Mouse (Mus musculus) heart, embryonic 16.5 days (tissue): ENCODE results near the gene Hrg. TPM values are rescaled to one million over a fixed set of nuclear protein-coding genes. Genes with fewer than 3 reads are reported as not detected.
"Not testable (repeated sequence)": the region's sequence is repeated elsewhere in the genome, so short reads cannot be mapped to it uniquely, and the experiment has no call there.

Source experiments
- ATAC-seq: fragments of 200-750 bp; cut with Nextera tagmentation; replicated peaks from 2 replicates; pipeline ENCODE4 v1.8.0; 2017; ENCODE audit warnings: moderate number of reproducible peaks; ENCODE audit not compliant: insufficient read depth, low FRiP score; ENCODE audit errors: extremely low read depth
- H3K27ac ChIP-seq: fragments of 300-500 bp; sonication (generic); 2 replicates; pipeline ENCODE4 v1.5.1; 2014; ENCODE audit warnings: mild to moderate bottlenecking, low read length, control low read depth, moderate library complexity
- H3K27me3 ChIP-seq: fragments of 300-500 bp; sonication (generic); 2 replicates; pipeline ENCODE4 v1.6.1; 2014; ENCODE audit warnings: low read length, mixed read lengths; ENCODE audit not compliant: control insufficient read depth, insufficient read depth
- H3K36me3 ChIP-seq: fragments of 300-500 bp; sonication (generic); 2 replicates; pipeline ENCODE4 v1.6.1; 2014; ENCODE audit not compliant: control insufficient read depth, insufficient read depth
- H3K4me1 ChIP-seq: fragments of 300-500 bp; sonication (generic); 2 replicates; pipeline ENCODE4 v1.6.1; 2014; ENCODE audit warnings: low read length, mixed read lengths; ENCODE audit not compliant: control insufficient read depth, insufficient read depth
- H3K4me2 ChIP-seq: fragments of 300-500 bp; sonication (generic); 2 replicates; pipeline ENCODE4 v1.6.1; 2014; ENCODE audit warnings: low read depth, mild to moderate bottlenecking, control low read depth, low read length
- H3K4me3 ChIP-seq: fragments of 300-500 bp; sonication (generic); 2 replicates; pipeline ENCODE4 v1.5.1; 2014; ENCODE audit warnings: mild to moderate bottlenecking, control low read depth, low read length
- H3K9ac ChIP-seq: fragments of 300-500 bp; sonication (generic); 2 replicates; pipeline ENCODE4 v1.6.1; 2014; ENCODE audit warnings: low read length, control low read depth
- H3K9me3 ChIP-seq: fragments of 300-500 bp; sonication (generic); replicated peaks from 2 replicates; pipeline ENCODE4 v1.6.1; 2016; ENCODE audit warnings: low read length; ENCODE audit not compliant: control insufficient read depth
- WGBS: fragments of 180-500 bp; shearing (Covaris S2); extraction: QIAGEN DNeasy Blood & Tissue Kit; methylation state at CpG from one replicate; pipeline ENCODE4 v1.1.7; 2014; 5-methylcytosine and 5-hydroxymethylcytosine counted together
- polyA plus RNA-seq: library from polyadenylated mRNA; unstranded; fragments of >200 nt; fragmentation: Nextera tagmentation; extraction: Ambion mirVana; gene quantifications from 2 replicates; pipeline ENCODE4 v1.2.1, GENCODE M21; 2015

The Hrg gene
- polyA plus RNA-seq, 1 experiment from 2014 or later: not detected

- no peak overlapping the region for H3K4me2 ChIP-seq
- 21% methylated on average over 4 of the region's 4 CpGs for WGBS
- H3K36me3 ChIP-seq: no peaks in the 10 kb centered on the region
- no peaks in the 10 kb centered on the region for H3K4me1 ChIP-seq
- no peak overlapping the region for H3K4me3 ChIP-seq
- H3K9ac ChIP-seq: no peak overlapping the region
- no peaks in the 10 kb centered on the region for H3K9me3 ChIP-seq
- H3K27me3 ChIP-seq: no peaks in the 10 kb centered on the region
- H3K27ac ChIP-seq: no peak overlapping the region
- no peak for ATAC-seq
Observed at GRCm38 (mm10) chr16:22953069-22953468, 2.2 kb downstream of the Hrg start.

GRCm38 (mm10) chr16:22955397-22956084, 4.7 kb downstream of the Hrg start:
- H3K27me3 ChIP-seq: no peaks in the 10 kb centered on the region
- no peak overlapping the region for H3K4me2 ChIP-seq
- H3K4me1 ChIP-seq: no peaks in the 10 kb centered on the region
- no peak overlapping the region for H3K27ac ChIP-seq
- no peak overlapping the region for H3K4me3 ChIP-seq
- no peaks in the 10 kb centered on the region for H3K9me3 ChIP-seq
- no peaks in the 10 kb centered on the region for H3K36me3 ChIP-seq
- no peak overlapping the region for H3K9ac ChIP-seq
- WGBS: 60% methylated on average over 13 of the region's 13 CpGs
- no peak for ATAC-seq

GRCm38 (mm10) chr16:22956085-22956439, 5.2 kb downstream of the Hrg start:
- Histone ChIP-seq H3K4me3 (no peak overlapping the region), H3K36me3 (no peaks in the 10 kb centered on the region), H3K27ac (no peak overlapping the region), H3K9ac (no peak overlapping the region), H3K4me1 (no peaks in the 10 kb centered on the region), H3K27me3 (no peaks in the 10 kb centered on the region), H3K4me2 (no peak overlapping the region), H3K9me3 (no peaks in the 10 kb centered on the region)
- no peak for ATAC-seq
- 81% methylated on average over 11 of the region's 11 CpGs for WGBS

GRCm38 (mm10) chr16:22961073-22961472, 10.2 kb downstream of the Hrg start:
- no peaks in the 10 kb centered on the region for H3K27me3 ChIP-seq
- ATAC-seq: no peak
- no peaks in the 10 kb centered on the region for H3K36me3 ChIP-seq
- no peaks in the 10 kb centered on the region for H3K4me1 ChIP-seq
- H3K9me3 ChIP-seq: no peaks in the 10 kb centered on the region
- no peak overlapping the region for H3K4me3 ChIP-seq
- H3K4me2 ChIP-seq: no peak overlapping the region
- H3K9ac ChIP-seq: no peak overlapping the region
- 87% methylated on average over 8 of the region's 8 CpGs for WGBS
- no peak overlapping the region for H3K27ac ChIP-seq

- Histone ChIP-seq H3K9ac (no peak overlapping the region), H3K27ac (no peak overlapping the region), H3K4me1 (no peaks in the 10 kb centered on the region), H3K27me3 (no peaks in the 10 kb centered on the region), H3K36me3 (no peaks in the 10 kb centered on the region), H3K4me2 (no peak overlapping the region), H3K4me3 (no peak overlapping the region), H3K9me3 (no peaks in the 10 kb centered on the region)
- no peak for ATAC-seq
- 71% methylated on average over 5 of the region's 5 CpGs for WGBS
Observed at GRCm38 (mm10) chr16:22962256-22962655, 11.4 kb downstream of the Hrg start.

- Histone ChIP-seq H3K9me3 (no peaks in the 10 kb centered on the region), H3K4me2 (no peak overlapping the region), H3K4me1 (no peaks in the 10 kb centered on the region), H3K4me3 (no peak overlapping the region), H3K27ac (no peak overlapping the region), H3K27me3 (no peaks in the 10 kb centered on the region), H3K36me3 (no peaks in the 10 kb centered on the region), H3K9ac (no peak overlapping the region)
- no peak for ATAC-seq
Observed at GRCm38 (mm10) chr16:22963293-22963692, 12.4 kb downstream of the Hrg start.

- no peaks in the 10 kb centered on the region for H3K4me1 ChIP-seq
- no peak overlapping the region for H3K4me2 ChIP-seq
- H3K36me3 ChIP-seq: no peaks in the 10 kb centered on the region
- H3K27me3 ChIP-seq: no peaks in the 10 kb centered on the region
- H3K9me3 ChIP-seq: no peaks in the 10 kb centered on the region
- no peak overlapping the region for H3K9ac ChIP-seq
- ATAC-seq: no peak
- H3K4me3 ChIP-seq: no peak overlapping the region
- H3K27ac ChIP-seq: no peak overlapping the region
- WGBS: 49% methylated on average over 1 of the region's 1 CpGs
Observed at GRCm38 (mm10) chr16:22967383-22968030, 16.6 kb downstream of the Hrg start.

- H3K4me1 ChIP-seq, H3K36me3 ChIP-seq, H3K9ac ChIP-seq, H3K4me2 ChIP-seq, H3K4me3 ChIP-seq, H3K27me3 ChIP-seq, H3K9me3 ChIP-seq, ATAC-seq, H3K27ac ChIP-seq: not testable (repeated sequence)
- WGBS: 68% methylated on average over 3 of the region's 3 CpGs
Observed at GRCm38 (mm10) chr16:22996951-22997350, 46.1 kb downstream of the Hrg start.
